Mouse (Mus musculus) c-Kit-negative CD71-positive TER-119-positive erythroid progenitor cells, embryonic 14.5 days (primary cell): Measurements from ENCODE around the gene Tsga10.
A peak's percentile ranks its signal among the peaks of the same experiment; 100 is the strongest.

ENCODE experiments used
- DNase-seq: peaks from one replicate; pipeline ENCODE4 v3.0.0-alpha.2; 2013; ENCODE audit warnings: low read depth, low spot score

Gene Tsga10

GRCm38 (mm10) chr1:37866286-37866685 lies at the start of gene Tsga10:
Tsga10 (minus strand) TSS chr1:37866429.
- DNase-seq, result no peak

- DNase-seq, result no peak
Observed at GRCm38 (mm10) chr1:37912751-37913150, 46.5 kb upstream of the Tsga10 start.

- DNase-seq, result no peak
Observed at GRCm38 (mm10) chr1:37903178-37903577, 36.9 kb upstream of the Tsga10 start.

GRCm38 (mm10) chr1:37900288-37900687 lies 34.1 kb upstream of the Tsga10 start:
- no peak for DNase-seq

- DNase-seq, result no peak
Observed at GRCm38 (mm10) chr1:37899816-37900215, 33.6 kb upstream of the Tsga10 start.

GRCm38 (mm10) chr1:37894606-37895005 lies 28.4 kb upstream of the Tsga10 start:
- DNase-seq, result no peak

- DNase-seq, result no peak
Observed at GRCm38 (mm10) chr1:37891400-37891799, 25.2 kb upstream of the Tsga10 start.

GRCm38 (mm10) chr1:37890025-37890652 lies 23.9 kb upstream of the Tsga10 start, which contains the start of the genes Mitd1 and Mrpl30:
Mitd1 (minus strand) TSS chr1:37890411.
Mrpl30 (plus strand) TSS chr1:37890477.
- DNase-seq, result peak; percentile 88

GRCm38 (mm10) chr1:37889206-37889605 lies 23.0 kb upstream of the Tsga10 start:
- DNase-seq, result no peak

GRCm38 (mm10) chr1:37884451-37884850 lies 18.2 kb upstream of the Tsga10 start:
- peak; percentile 91 for DNase-seq

- no peak for DNase-seq
Observed at GRCm38 (mm10) chr1:37883411-37883810, 17.2 kb upstream of the Tsga10 start.

GRCm38 (mm10) chr1:37877736-37878460 lies 11.7 kb upstream of the Tsga10 start:
- no peak for DNase-seq

GRCm38 (mm10) chr1:37873157-37873556 lies 6.9 kb upstream of the Tsga10 start:
- no peak for DNase-seq

GRCm38 (mm10) chr1:37872131-37873067 lies 6.2 kb upstream of the Tsga10 start:
- peak; percentile 62 for DNase-seq

GRCm38 (mm10) chr1:37871704-37872103 lies 5.5 kb upstream of the Tsga10 start, which contains the start of gene Lipt1:
Lipt1 (plus strand) TSS chr1:37871738.
- DNase-seq, result no peak

GRCm38 (mm10) chr1:37869362-37869761 lies 3.1 kb upstream of the Tsga10 start:
- DNase-seq, result no peak

- DNase-seq, result no peak
Observed at GRCm38 (mm10) chr1:37868640-37869039, 2.4 kb upstream of the Tsga10 start.

GRCm38 (mm10) chr1:37867684-37868322 lies 1.6 kb upstream of the Tsga10 start:
- DNase-seq, result no peak

GRCm38 (mm10) chr1:37867056-37867455 lies 827 bp upstream of the Tsga10 start:
- peak; percentile 64 for DNase-seq

GRCm38 (mm10) chr1:37865401-37866215 lies 621 bp downstream of the Tsga10 start:
- DNase-seq, result no peak
